Mouse (Mus musculus) heart, adult 2 months (tissue): ENCODE measurements around the gene Relt.

ENCODE experiments used
- CTCF ChIP-seq: fragments of 200-600 bp; IDR thresholded peaks from 2 replicates; pipeline ENCODE4 v1.8.1; 2022; ENCODE audit warnings: antibody characterized with exemption, mild to moderate bottlenecking, moderate library complexity
- EP300 ChIP-seq: fragments of 200-500 bp; IDR thresholded peaks from 2 replicates; pipeline ENCODE4 v1.6.1; 2011; ENCODE audit warnings: low read depth, low read length, control low read depth; ENCODE audit not compliant: insufficient read depth
- POLR2A ChIP-seq: fragments of 200-500 bp; IDR thresholded peaks from 2 replicates; pipeline ENCODE4 v1.6.1; 2011; ENCODE audit warnings: mild to moderate bottlenecking, low read depth, low read length, control low read depth; ENCODE audit not compliant: insufficient read depth

DNA sequence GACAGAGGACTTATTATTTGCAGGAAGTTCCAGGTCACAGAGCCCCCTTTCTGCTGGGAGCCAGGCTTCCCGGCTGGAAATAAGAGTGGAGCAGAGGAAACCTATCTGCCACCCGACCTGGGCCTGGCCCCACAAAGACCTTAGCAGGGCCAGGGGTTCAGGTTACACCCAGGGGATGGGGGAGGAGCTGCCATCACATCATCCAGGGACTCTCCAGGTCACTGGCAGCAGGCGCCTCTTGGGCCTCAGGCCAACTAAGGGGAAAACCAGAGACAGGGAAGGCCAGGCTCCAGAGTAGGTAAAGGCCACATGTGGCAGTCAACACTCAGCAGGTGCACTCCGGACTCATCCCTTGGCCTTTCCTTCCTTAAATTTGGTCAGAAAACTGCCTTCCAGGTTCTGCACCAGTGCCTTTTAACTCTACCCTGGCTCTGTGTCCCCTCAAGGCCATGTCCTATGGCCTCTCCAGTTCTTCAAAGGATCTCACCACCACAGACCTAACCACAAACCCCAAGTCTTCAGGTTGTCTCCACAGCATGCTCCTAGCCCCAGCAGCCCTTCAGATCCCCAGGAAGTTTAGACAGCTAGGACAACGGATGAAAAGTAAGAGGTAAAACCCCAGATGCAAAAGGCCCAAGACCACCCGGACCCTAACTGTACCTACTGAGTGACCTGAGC is 9.0 kb downstream of the Relt start:
- TF ChIP-seq EP300 (no peak), POLR2A (no peak), CTCF (no peak)
